Mouse (Mus musculus): ENCODE measurements around the gene Acad11.

DNA sequence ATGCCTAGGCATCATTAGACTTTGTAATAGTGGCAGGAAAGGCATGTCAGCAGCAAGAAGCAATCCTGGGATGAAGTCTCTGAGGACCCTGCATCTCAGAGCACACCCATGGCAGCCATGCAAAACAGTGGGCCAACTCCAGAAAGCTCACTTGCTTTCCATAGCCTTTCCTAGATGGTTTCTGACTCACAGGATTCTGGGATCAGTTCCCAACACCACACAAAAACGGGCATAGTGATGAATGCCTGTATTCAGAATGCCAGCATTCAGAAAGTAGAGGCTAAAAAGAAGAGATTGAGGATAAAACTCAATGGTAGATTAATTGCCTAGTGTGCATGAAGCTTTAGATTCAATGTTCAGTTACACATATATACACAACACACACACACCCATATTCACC lies 48.7 kb upstream of the Acad11 start:
- no peak for TF ChIP-seq POLR2A (IDR thresholded peaks at IDR 0.05; ENCODE audit: borderline replicate concordance, insufficient read depth, low read length)
- TF ChIP-seq CTCF (IDR thresholded peaks at IDR 0.05; ENCODE audit: borderline replicate concordance, insufficient read depth, low read depth, low read length) = no peak

All from cerebellum, adult 2 months (tissue).